Mouse (Mus musculus): ENCODE measurements around the gene Mmp25. TPM values are rescaled to one million over a fixed set of nuclear protein-coding genes. Genes with fewer than 3 reads are reported as not detected.

Mmp25 gene
- total and polyA plus RNA-seq, 2 experiments from 2014 or later = 1.2 TPM

- 10% methylated on average over 13 of the region's 13 CpGs for WGBS
- no peaks in the 10 kb centered on the region for H3K4me1 ChIP-seq (ENCODE audit: insufficient read depth, low read length)
- H3K9me3 ChIP-seq (ENCODE audit: low read length) = no peaks in the 10 kb centered on the region
- H3K36me3 ChIP-seq (ENCODE audit: insufficient read depth, low read length) = no peaks in the 10 kb centered on the region
- no peak for TF ChIP-seq CTCF (IDR thresholded peaks at IDR 0.05; ENCODE audit: low read depth)
- DNase-seq (ENCODE audit: low spot score) (no peak), ATAC-seq (peak; percentile 76)
- H3K4me3 ChIP-seq (ENCODE audit: low read length) = peak overlapping the region; percentile 45
- peak overlapping the region; percentile 80 for H3K27ac ChIP-seq
- no peaks in the 10 kb centered on the region for H3K27me3 ChIP-seq (ENCODE audit: insufficient read depth, low read length)
- H3K9ac ChIP-seq (replicated peaks; ENCODE audit: low read length) = peak overlapping the region; percentile 58
- peak overlapping the region; percentile 75 for H3K4me2 ChIP-seq (ENCODE audit: low read depth, low read length)
These were observed 52.2 kb downstream of the Mmp25 start for GRCm38 (mm10) chr17:23592926-23593300.

DNA sequence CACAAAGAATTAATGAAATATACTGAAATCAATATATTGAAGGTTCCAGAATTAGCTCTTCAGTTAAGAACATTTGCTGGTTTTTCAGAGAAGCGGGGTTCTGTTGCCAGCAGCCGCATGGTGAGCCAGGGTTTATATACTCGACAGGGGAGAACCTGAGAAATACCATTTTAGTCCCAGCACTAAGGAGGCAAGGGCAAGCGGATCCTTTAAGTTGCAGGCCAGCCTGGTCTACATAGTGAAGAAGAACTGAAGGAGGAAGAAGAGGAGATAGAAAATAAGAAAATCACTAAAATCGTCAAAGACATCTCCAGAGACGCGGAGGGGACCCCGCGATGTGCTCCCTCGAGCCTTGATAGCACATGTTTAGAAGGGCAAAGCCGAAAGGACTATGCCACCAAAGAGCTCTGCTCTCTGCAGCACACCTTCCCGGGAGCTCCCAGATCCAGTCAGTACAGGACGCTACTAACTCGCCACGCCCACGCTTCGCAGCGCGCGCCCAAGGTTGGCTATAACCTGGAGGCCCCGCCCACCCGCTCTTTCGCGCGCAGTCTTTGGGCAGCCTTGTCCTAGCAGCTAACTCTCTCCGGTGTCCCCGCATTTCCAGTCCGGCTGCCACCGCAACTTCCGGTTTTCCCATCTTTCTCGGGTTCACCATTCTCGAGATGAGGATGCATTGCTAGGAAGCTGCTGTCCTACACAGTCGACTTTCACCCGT lies 52.7 kb downstream of the Mmp25 start:
- Histone ChIP-seq H3K9me3 (ENCODE audit: low read length) (no peaks in the 10 kb centered on the region), H3K4me2 (ENCODE audit: low read depth, low read length) (peak overlapping the region; percentile 75), H3K4me3 (ENCODE audit: low read length) (peak overlapping the region; percentile 45), H3K9ac (replicated peaks; ENCODE audit: low read length) (peak overlapping the region; percentile 58), H3K36me3 (ENCODE audit: insufficient read depth, low read length) (no peaks in the 10 kb centered on the region), H3K27me3 (ENCODE audit: insufficient read depth, low read length) (no peaks in the 10 kb centered on the region), H3K27ac (peak overlapping the region; percentile 80), H3K4me1 (ENCODE audit: insufficient read depth, low read length) (no peaks in the 10 kb centered on the region)
- no peak for TF ChIP-seq CTCF (IDR thresholded peaks at IDR 0.05; ENCODE audit: low read depth)
- ATAC-seq = peak; percentile 100
- peak; percentile 98 for DNase-seq (ENCODE audit: low spot score)
- WGBS = 6% methylated on average over 34 of the region's 34 CpGs

DNA sequence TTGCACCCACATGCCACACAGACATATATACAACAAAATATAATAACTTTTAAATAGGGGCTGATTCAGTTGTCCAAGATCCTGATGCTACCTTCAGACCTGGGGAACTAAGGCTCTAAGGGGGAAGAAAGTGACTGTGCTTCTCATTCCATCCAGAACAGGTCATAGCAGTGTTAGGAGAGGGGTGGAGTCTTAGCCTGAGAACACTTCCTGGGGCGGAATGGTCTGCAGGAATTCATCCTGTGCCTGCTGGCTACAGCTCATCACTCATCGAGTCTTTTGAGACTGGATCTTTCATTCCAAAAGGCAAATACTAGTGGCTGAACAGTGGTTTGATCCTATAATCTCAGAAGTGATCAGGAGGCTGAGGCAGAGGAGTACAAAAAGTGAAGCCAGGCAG lies 57.8 kb downstream of the Mmp25 start:
- 77% methylated on average over 2 of the region's 2 CpGs for WGBS
- H3K4me2 ChIP-seq (ENCODE audit: low read depth, low read length) = no peak overlapping the region
- no peak overlapping the region for H3K4me3 ChIP-seq (ENCODE audit: low read length)
- DNase-seq (ENCODE audit: low spot score) = no peak
- H3K27me3 ChIP-seq (ENCODE audit: insufficient read depth, low read length) = no peaks in the 10 kb centered on the region
- no peak overlapping the region for H3K9ac ChIP-seq (replicated peaks; ENCODE audit: low read length)
- no peak overlapping the region for H3K27ac ChIP-seq
- peaks cover 17% of the 10 kb centered on the region for H3K4me1 ChIP-seq (ENCODE audit: insufficient read depth, low read length)
- H3K9me3 ChIP-seq (ENCODE audit: low read length) = no peaks in the 10 kb centered on the region
- ATAC-seq = no peak
- no peaks in the 10 kb centered on the region for H3K36me3 ChIP-seq (ENCODE audit: insufficient read depth, low read length)
- no peak for TF ChIP-seq CTCF (IDR thresholded peaks at IDR 0.05; ENCODE audit: low read depth)

DNA sequence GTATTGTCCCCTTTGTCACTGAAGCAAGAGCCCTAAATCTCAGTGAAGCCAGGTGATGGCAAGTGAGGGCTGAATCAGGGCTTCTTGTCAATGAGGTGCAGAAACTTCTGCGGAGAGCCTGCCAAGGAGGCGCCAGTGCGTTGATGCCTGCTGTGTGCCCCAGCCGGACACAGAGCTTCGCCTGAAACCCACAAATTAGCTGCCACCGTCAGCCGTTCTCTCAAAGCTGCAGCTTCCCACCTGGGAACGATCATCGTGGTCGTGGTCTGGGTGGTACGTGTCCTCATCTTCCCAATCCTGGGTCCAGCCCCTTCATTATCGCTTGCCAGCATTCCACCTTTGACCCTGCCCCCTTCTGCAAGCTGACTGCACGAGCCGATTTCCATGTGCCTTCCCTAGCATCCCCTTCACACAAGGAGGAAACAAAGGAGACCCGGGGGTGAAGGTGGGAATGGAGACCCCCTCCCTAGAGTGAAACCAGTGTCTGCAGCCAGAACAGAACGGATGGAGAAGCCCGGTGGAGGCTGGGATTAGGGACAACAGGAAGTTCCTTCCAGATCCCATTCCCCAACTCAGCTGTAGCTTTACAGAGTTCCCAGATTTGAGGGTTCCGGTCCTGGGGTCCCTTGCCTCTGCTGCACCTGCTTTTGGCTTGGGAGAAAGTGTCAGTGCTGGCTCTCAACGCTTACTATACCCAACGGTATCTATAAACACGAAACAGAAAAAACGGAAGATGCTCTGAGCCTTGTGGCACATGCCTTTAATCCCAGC lies 59.2 kb downstream of the Mmp25 start:
- 0 out of 2 replicates have a peak, but pooled peaks cover 2% of the 10 kb centered on the region for H3K36me3 ChIP-seq (ENCODE audit: insufficient read depth, low read length)
- DNase-seq (ENCODE audit: low spot score) (peak; percentile 94), ATAC-seq (peak; percentile 96)
- H3K9ac ChIP-seq (replicated peaks; ENCODE audit: low read length) = peak overlapping the region; percentile 86
- peak overlapping the region; percentile 73 for H3K4me2 ChIP-seq (ENCODE audit: low read depth, low read length)
- TF ChIP-seq CTCF (IDR thresholded peaks at IDR 0.05; ENCODE audit: low read depth) = no peak
- peak overlapping the region; percentile 68 for H3K27ac ChIP-seq
- WGBS = 0% methylated on average over 22 of the region's 22 CpGs
- peaks cover 17% of the 10 kb centered on the region for H3K4me1 ChIP-seq (ENCODE audit: insufficient read depth, low read length)
- peak overlapping the region; percentile 78 for H3K4me3 ChIP-seq (ENCODE audit: low read length)
- H3K27me3 ChIP-seq (ENCODE audit: insufficient read depth, low read length) = no peaks in the 10 kb centered on the region
- no peaks in the 10 kb centered on the region for H3K9me3 ChIP-seq (ENCODE audit: low read length)

GRCm38 (mm10) chr17:23584786-23585185 lies 60.3 kb downstream of the Mmp25 start:
- H3K4me1 ChIP-seq (ENCODE audit: insufficient read depth, low read length) = peaks cover 17% of the 10 kb centered on the region
- H3K4me3 ChIP-seq (ENCODE audit: low read length) = peak overlapping the region; percentile 78
- ATAC-seq (no peak), DNase-seq (ENCODE audit: low spot score) (no peak)
- no peak for TF ChIP-seq CTCF (IDR thresholded peaks at IDR 0.05; ENCODE audit: low read depth)
- no peaks in the 10 kb centered on the region for H3K27me3 ChIP-seq (ENCODE audit: insufficient read depth, low read length)
- H3K27ac ChIP-seq = no peak overlapping the region
- H3K9ac ChIP-seq (replicated peaks; ENCODE audit: low read length) = peak overlapping the region; percentile 86; the same call in 1 of the 2 replicates
- H3K36me3 ChIP-seq (ENCODE audit: insufficient read depth, low read length) = peaks cover 14% of the 10 kb centered on the region
- peak overlapping the region; percentile 73 for H3K4me2 ChIP-seq (ENCODE audit: low read depth, low read length)
- 89% methylated on average over 8 of the region's 8 CpGs for WGBS
- H3K9me3 ChIP-seq (ENCODE audit: low read length) = no peaks in the 10 kb centered on the region

Other genes starting within 250 kb of the Mmp25 start
- not detected in 2 replicates for gene Vmn2r117, start 165.6 kb downstream of the Mmp25 start, total RNA-seq (2014; rRNA removed)
- gene Vmn2r117, start 165.6 kb downstream of the Mmp25 start, polyA plus RNA-seq (2015; fragmentation: Nextera tagmentation; extraction: Ambion mirVana) = not detected in 2 replicates
- gene Zfp213, start 81.0 kb downstream of the Mmp25 start, total RNA-seq (2014; rRNA removed) = 17.1 and 28.1 TPM in 2 replicates
- gene Zfp213, start 81.0 kb downstream of the Mmp25 start, polyA plus RNA-seq (2015; fragmentation: Nextera tagmentation; extraction: Ambion mirVana) = 9.4 and 10.3 TPM in 2 replicates
- 37.6 and 44.0 TPM in 2 replicates for gene Zfp13, start 45.8 kb downstream of the Mmp25 start, total RNA-seq (2014; rRNA removed)
- 21.5 and 21.6 TPM in 2 replicates for gene Zfp13, start 45.8 kb downstream of the Mmp25 start, polyA plus RNA-seq (2015; fragmentation: Nextera tagmentation; extraction: Ambion mirVana)
- 0.10 TPM in 1 of 2 replicates, not detected in the other for gene Zscan10, start 44.4 kb downstream of the Mmp25 start, total RNA-seq (2014; rRNA removed)
- 0.14 and 0.26 TPM in 2 replicates for gene Zscan10, start 44.4 kb downstream of the Mmp25 start, polyA plus RNA-seq (2015; fragmentation: Nextera tagmentation; extraction: Ambion mirVana)
- gene Bicdl2, start 15.2 kb upstream of the Mmp25 start, total RNA-seq (2014; rRNA removed) = not detected in 2 replicates
- gene Bicdl2, start 15.2 kb upstream of the Mmp25 start, polyA plus RNA-seq (2015; fragmentation: Nextera tagmentation; extraction: Ambion mirVana) = 0.11 and 0.18 TPM in 2 replicates
- gene Hcfc1r1, start 28.3 kb upstream of the Mmp25 start, total RNA-seq (2014; rRNA removed) = 107 and 126 TPM in 2 replicates
- 209 and 217 TPM in 2 replicates for gene Hcfc1r1, start 28.3 kb upstream of the Mmp25 start, polyA plus RNA-seq (2015; fragmentation: Nextera tagmentation; extraction: Ambion mirVana)
- 16.1 and 28.1 TPM in 2 replicates for gene Thoc6, start 28.6 kb upstream of the Mmp25 start, total RNA-seq (2014; rRNA removed)
- gene Thoc6, start 28.6 kb upstream of the Mmp25 start, polyA plus RNA-seq (2015; fragmentation: Nextera tagmentation; extraction: Ambion mirVana) = 28.4 and 29.1 TPM in 2 replicates
- gene Tnfrsf12a, start 32.2 kb upstream of the Mmp25 start, total RNA-seq (2014; rRNA removed) = 5.5 and 8.7 TPM in 2 replicates
- gene Tnfrsf12a, start 32.2 kb upstream of the Mmp25 start, polyA plus RNA-seq (2015; fragmentation: Nextera tagmentation; extraction: Ambion mirVana) = 7.3 and 7.7 TPM in 2 replicates
- 0.75 and 1.0 TPM in 2 replicates for gene Cldn6, start 34.0 kb upstream of the Mmp25 start, total RNA-seq (2014; rRNA removed)
- gene Cldn6, start 34.0 kb upstream of the Mmp25 start, polyA plus RNA-seq (2015; fragmentation: Nextera tagmentation; extraction: Ambion mirVana) = 0.33 and 0.34 TPM in 2 replicates
- gene Cldn9, start 38.7 kb upstream of the Mmp25 start, total RNA-seq (2014; rRNA removed) = 1.0 and 1.9 TPM in 2 replicates
- 1.1 and 1.2 TPM in 2 replicates for gene Cldn9, start 38.7 kb upstream of the Mmp25 start, polyA plus RNA-seq (2015; fragmentation: Nextera tagmentation; extraction: Ambion mirVana)
- gene 1520401A03Rik, start 77.5 kb upstream of the Mmp25 start, total RNA-seq (2014; rRNA removed) = not detected in 2 replicates
- 0.19 and 0.26 TPM in 2 replicates for gene 1520401A03Rik, start 77.5 kb upstream of the Mmp25 start, polyA plus RNA-seq (2015; fragmentation: Nextera tagmentation; extraction: Ambion mirVana)
- 27.1 and 27.8 TPM in 2 replicates for gene Pkmyt1, start 81.1 kb upstream of the Mmp25 start, total RNA-seq (2014; rRNA removed)
- 19.5 and 20.1 TPM in 2 replicates for gene Pkmyt1, start 81.1 kb upstream of the Mmp25 start, polyA plus RNA-seq (2015; fragmentation: Nextera tagmentation; extraction: Ambion mirVana)
- 102 and 120 TPM in 2 replicates for gene Paqr4, start 95.6 kb upstream of the Mmp25 start, total RNA-seq (2014; rRNA removed)
- 69.4 and 72.1 TPM in 2 replicates for gene Paqr4, start 95.6 kb upstream of the Mmp25 start, polyA plus RNA-seq (2015; fragmentation: Nextera tagmentation; extraction: Ambion mirVana)
- gene Kremen2, start 100.6 kb upstream of the Mmp25 start, total RNA-seq (2014; rRNA removed) = 1.2 and 2.0 TPM in 2 replicates
- gene Kremen2, start 100.6 kb upstream of the Mmp25 start, polyA plus RNA-seq (2015; fragmentation: Nextera tagmentation; extraction: Ambion mirVana) = 1.1 and 1.4 TPM in 2 replicates
- gene Flywch1, start 126.3 kb upstream of the Mmp25 start, total RNA-seq (2014; rRNA removed) = 230 and 258 TPM in 2 replicates
- gene Flywch1, start 126.3 kb upstream of the Mmp25 start, polyA plus RNA-seq (2015; fragmentation: Nextera tagmentation; extraction: Ambion mirVana) = 165 and 183 TPM in 2 replicates
- 63.3 and 83.8 TPM in 2 replicates for gene Flywch2, start 140.8 kb upstream of the Mmp25 start, total RNA-seq (2014; rRNA removed)
- 99.8 and 123 TPM in 2 replicates for gene Flywch2, start 140.8 kb upstream of the Mmp25 start, polyA plus RNA-seq (2015; fragmentation: Nextera tagmentation; extraction: Ambion mirVana)
- gene Srrm2, start 145.3 kb upstream of the Mmp25 start, total RNA-seq (2014; rRNA removed) = 133 and 144 TPM in 2 replicates
- gene Srrm2, start 145.3 kb upstream of the Mmp25 start, polyA plus RNA-seq (2015; fragmentation: Nextera tagmentation; extraction: Ambion mirVana) = 419 and 436 TPM in 2 replicates
- 755 and 1,410 TPM in 2 replicates for gene Elob, start 183.9 kb upstream of the Mmp25 start, total RNA-seq (2014; rRNA removed)
- 1,482 and 1,504 TPM in 2 replicates for gene Elob, start 183.9 kb upstream of the Mmp25 start, polyA plus RNA-seq (2015; fragmentation: Nextera tagmentation; extraction: Ambion mirVana)
- not detected in 2 replicates for gene Prss33, start 190.8 kb upstream of the Mmp25 start, total RNA-seq (2014; rRNA removed)
- not detected in 2 replicates for gene Prss33, start 190.8 kb upstream of the Mmp25 start, polyA plus RNA-seq (2015; fragmentation: Nextera tagmentation; extraction: Ambion mirVana)
- not detected in 2 replicates for gene Prss32, start 198.6 kb upstream of the Mmp25 start, total RNA-seq (2014; rRNA removed)
- gene Prss32, start 198.6 kb upstream of the Mmp25 start, polyA plus RNA-seq (2015; fragmentation: Nextera tagmentation; extraction: Ambion mirVana) = 0.25 and 0.48 TPM in 2 replicates
- gene Prss41, start 198.9 kb upstream of the Mmp25 start, total RNA-seq (2014; rRNA removed) = 0.37 TPM in 1 of 2 replicates, not detected in the other
- gene Prss41, start 198.9 kb upstream of the Mmp25 start, polyA plus RNA-seq (2015; fragmentation: Nextera tagmentation; extraction: Ambion mirVana) = 0.90 and 1.3 TPM in 2 replicates
- gene Prss21, start 222.8 kb upstream of the Mmp25 start, total RNA-seq (2014; rRNA removed) = not detected in 2 replicates
- not detected in 2 replicates for gene Prss21, start 222.8 kb upstream of the Mmp25 start, polyA plus RNA-seq (2015; fragmentation: Nextera tagmentation; extraction: Ambion mirVana)
- not detected in 2 replicates for gene Dcpp1, start 235.6 kb upstream of the Mmp25 start, total RNA-seq (2014; rRNA removed)
- not detected in 2 replicates for gene Dcpp1, start 235.6 kb upstream of the Mmp25 start, polyA plus RNA-seq (2015; fragmentation: Nextera tagmentation; extraction: Ambion mirVana)
- gene Dcpp2, start 235.6 kb upstream of the Mmp25 start, total RNA-seq (2014; rRNA removed) = not detected in 2 replicates
- not detected in 2 replicates for gene Dcpp2, start 235.6 kb upstream of the Mmp25 start, polyA plus RNA-seq (2015; fragmentation: Nextera tagmentation; extraction: Ambion mirVana)